Mouse (Mus musculus) kidney, postnatal 14 days (tissue): ENCODE results near the gene Zfp423.

Experiments
- DNase-seq: peaks from one replicate; pipeline ENCODE4 v3.0.0; 2022; ENCODE audit warnings: mixed read lengths

The Zfp423 gene

GRCm38 (mm10) chr8:87662307-87662771 is 297.1 kb downstream of the Zfp423 start:
- DNase-seq: no peak

- DNase-seq: no peak
Measured at GRCm38 (mm10) chr8:87660916-87661910, 298.2 kb downstream of the Zfp423 start.

GRCm38 (mm10) chr8:87660029-87660915 is 299.1 kb downstream of the Zfp423 start:
- DNase-seq: no peak

GRCm38 (mm10) chr8:87657488-87657887 is 301.9 kb downstream of the Zfp423 start:
- no peak for DNase-seq

- DNase-seq: peak; percentile 88
Measured at GRCm38 (mm10) chr8:87656484-87657230, 302.7 kb downstream of the Zfp423 start.

- no peak for DNase-seq
Measured at GRCm38 (mm10) chr8:87655946-87656345, 303.4 kb downstream of the Zfp423 start.

- no peak for DNase-seq
Measured at GRCm38 (mm10) chr8:87647781-87648180, 311.6 kb downstream of the Zfp423 start.

GRCm38 (mm10) chr8:87645829-87646483 is 313.4 kb downstream of the Zfp423 start:
- no peak for DNase-seq

GRCm38 (mm10) chr8:87645371-87645770 is 314.0 kb downstream of the Zfp423 start:
- no peak for DNase-seq

GRCm38 (mm10) chr8:87640930-87641329 is 318.5 kb downstream of the Zfp423 start:
- DNase-seq: peak; percentile 20

- peak; percentile 27 for DNase-seq
Measured at GRCm38 (mm10) chr8:87636226-87636742, 323.1 kb downstream of the Zfp423 start.

- no peak for DNase-seq
Measured at GRCm38 (mm10) chr8:87631776-87632175, 327.6 kb downstream of the Zfp423 start.

GRCm38 (mm10) chr8:87629656-87630055 is 329.7 kb downstream of the Zfp423 start:
- no peak for DNase-seq

GRCm38 (mm10) chr8:87621181-87621580 is 338.2 kb downstream of the Zfp423 start:
- no peak for DNase-seq

- DNase-seq: no peak
Measured at GRCm38 (mm10) chr8:87620225-87620624, 339.2 kb downstream of the Zfp423 start.

- DNase-seq: no peak
Measured at GRCm38 (mm10) chr8:87619529-87619928, 339.9 kb downstream of the Zfp423 start.

- DNase-seq: peak; percentile 32
Measured at GRCm38 (mm10) chr8:87619118-87619517, 340.3 kb downstream of the Zfp423 start.

GRCm38 (mm10) chr8:87613701-87614100 is 345.7 kb downstream of the Zfp423 start:
- DNase-seq: no peak
